Mouse (Mus musculus): ENCODE measurements around the gene Naa38.
"Not testable (repeated sequence)": the region's sequence is repeated elsewhere in the genome, so short reads cannot be mapped to it uniquely, and the experiment has no call there.

Naa38 gene

GRCm38 (mm10) chr11:69395235-69395633 is at the start of gene Naa38, which contains the start of gene Cyb5d1:
Gene Naa38 (plus strand): TSS chr11:69395487.
Gene Cyb5d1 (minus strand): TSS chr11:69395631.
- in situ Hi-C loops (cut with MboI, MseI): not testable (repeated sequence)

GRCm38 (mm10) chr11:69346441-69346840 is 48.8 kb upstream of the Naa38 start:
- in situ Hi-C loops (cut with MboI, MseI): no loop called here

- in situ Hi-C loops (cut with MboI, MseI): no loop called here
Measured at GRCm38 (mm10) chr11:69356544-69356943, 38.7 kb upstream of the Naa38 start.

- in situ Hi-C loops (cut with MboI, MseI): no loop called here
Measured at GRCm38 (mm10) chr11:69357690-69358089, 37.6 kb upstream of the Naa38 start.

GRCm38 (mm10) chr11:69362021-69362420 is 33.3 kb upstream of the Naa38 start:
- in situ Hi-C loops (cut with MboI, MseI): no loop called here

GRCm38 (mm10) chr11:69362479-69362878 is 32.8 kb upstream of the Naa38 start:
- in situ Hi-C loops (cut with MboI, MseI): no loop called here

GRCm38 (mm10) chr11:69364376-69364775 is 30.9 kb upstream of the Naa38 start:
- in situ Hi-C loops (cut with MboI, MseI): no loop called here

- in situ Hi-C loops (cut with MboI, MseI): no loop called here
Measured at GRCm38 (mm10) chr11:69364910-69365309, 30.4 kb upstream of the Naa38 start.

- in situ Hi-C loops (cut with MboI, MseI): no loop called here
Measured at GRCm38 (mm10) chr11:69365722-69366121, 29.6 kb upstream of the Naa38 start.

- in situ Hi-C loops (cut with MboI, MseI): no loop called here
Measured at GRCm38 (mm10) chr11:69366157-69366854, 29.0 kb upstream of the Naa38 start.

GRCm38 (mm10) chr11:69366855-69367615 is 28.3 kb upstream of the Naa38 start:
- in situ Hi-C loops (cut with MboI, MseI): no loop called here

GRCm38 (mm10) chr11:69367616-69368355 is 27.5 kb upstream of the Naa38 start:
- in situ Hi-C loops (cut with MboI, MseI): no loop called here

- in situ Hi-C loops (cut with MboI, MseI): no loop called here
Measured at GRCm38 (mm10) chr11:69368356-69369214, 26.7 kb upstream of the Naa38 start.

- in situ Hi-C loops (cut with MboI, MseI): no loop called here
Measured at GRCm38 (mm10) chr11:69369215-69369989, 25.9 kb upstream of the Naa38 start, which contains the start of gene Chd3. Gene Chd3 (minus strand): TSS chr11:69369406.

- in situ Hi-C loops (cut with MboI, MseI): no loop called here
Measured at GRCm38 (mm10) chr11:69369990-69370816, 25.1 kb upstream of the Naa38 start.

GRCm38 (mm10) chr11:69370817-69371215 is 24.5 kb upstream of the Naa38 start:
- in situ Hi-C loops (cut with MboI, MseI): no loop called here

GRCm38 (mm10) chr11:69371601-69372000 is 23.7 kb upstream of the Naa38 start:
- in situ Hi-C loops (cut with MboI, MseI): no loop called here

- in situ Hi-C loops (cut with MboI, MseI): no loop called here
Measured at GRCm38 (mm10) chr11:69372056-69372779, 23.1 kb upstream of the Naa38 start.

GRCm38 (mm10) chr11:69372780-69373170 is 22.5 kb upstream of the Naa38 start:
- in situ Hi-C loops (cut with MboI, MseI): no loop called here

Data from regulatory T cell (primary cell).